Mouse (Mus musculus): ENCODE measurements around the gene Rsph4a. TPM values are rescaled to one million over a fixed set of nuclear protein-coding genes. Genes with fewer than 3 reads are reported as not detected.
"Not testable (repeated sequence)": the region's sequence is repeated elsewhere in the genome, so short reads cannot be mapped to it uniquely, and the experiment has no call there.

Rsph4a gene
- 0.02 TPM in 1 of 2 replicates, not detected in the other for polyA plus RNA-seq (2012; rRNA removed)

GRCm38 (mm10) chr10:33904530-33905481 lies at the start of gene Rsph4a:
Rsph4a (plus strand) TSS chr10:33905111.
- WGBS: 10% methylated on average over 17 of the region's 17 CpGs
- no peak for TF ChIP-seq POLR2A (IDR thresholded peaks at IDR 0.05; ENCODE audit: low read depth, low read length)
- no peak for TF ChIP-seq CTCF (IDR thresholded peaks at IDR 0.05; ENCODE audit: extremely low read depth, insufficient read depth, insufficient read length, insufficient replicate concordance)
- no peak within 1 kb of the TSS for H3K4me3 ChIP-seq (ENCODE audit: extremely low read depth, insufficient read depth, insufficient read length)
- H3K4me1 ChIP-seq (ENCODE audit: control insufficient read depth, insufficient read depth, insufficient read length): 0 out of 2 replicates have a peak, but pooled peaks cover 4% of the 10 kb centered on the region
- H3K27ac ChIP-seq (ENCODE audit: insufficient read depth, low read length): no peak within 1 kb of the TSS
- H3K36me3 ChIP-seq (ENCODE audit: control insufficient read depth, insufficient read depth, low read length): no peaks in the 10 kb centered on the region
- peaks cover 2% of the 10 kb centered on the region for H3K27me3 ChIP-seq (ENCODE audit: control insufficient read depth, insufficient read depth, low read length)
- no peak for DNase-seq (ENCODE audit: low read depth in 1 of 2, low spot score in 2 of 2)

DNA sequence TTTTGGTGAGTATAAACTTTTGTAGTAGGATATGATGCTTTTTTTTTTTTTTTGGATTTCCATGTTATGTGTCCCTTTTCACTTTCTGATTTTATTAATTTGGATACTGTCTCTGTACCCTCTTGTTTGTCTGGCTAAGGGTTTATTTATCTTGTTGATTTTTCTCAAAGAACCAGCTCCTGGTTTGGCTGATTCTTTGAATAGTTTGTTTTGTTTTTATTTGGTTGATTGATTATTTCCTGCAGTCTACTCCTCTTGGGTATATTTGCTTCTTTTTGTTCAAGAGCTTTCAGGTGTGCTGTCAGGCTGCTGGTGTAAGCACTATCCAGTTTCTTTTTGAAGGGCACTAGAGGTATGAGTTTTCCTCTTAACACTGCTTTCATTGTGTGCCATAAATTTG lies 47.5 kb upstream of the Rsph4a start, which contains the start of gene Sult3a1:
TSS of gene Sult3a1 (plus strand) at position 301 of the 400 bp plus-strand sequence.
- Histone ChIP-seq H3K27me3 (ENCODE audit: control insufficient read depth, insufficient read depth, low read length) (no peaks in the 10 kb centered on the region), H3K4me3 (ENCODE audit: extremely low read depth, insufficient read depth, insufficient read length) (no peak within 1 kb of the TSS), H3K4me1 (ENCODE audit: control insufficient read depth, insufficient read depth, insufficient read length) (no peaks in the 10 kb centered on the region), H3K36me3 (ENCODE audit: control insufficient read depth, insufficient read depth, low read length) (no peaks in the 10 kb centered on the region), H3K27ac (ENCODE audit: insufficient read depth, low read length) (no peak within 1 kb of the TSS)
- TF ChIP-seq CTCF (IDR thresholded peaks at IDR 0.05; ENCODE audit: extremely low read depth, insufficient read depth, insufficient read length, insufficient replicate concordance): no peak
- TF ChIP-seq POLR2A (IDR thresholded peaks at IDR 0.05; ENCODE audit: low read depth, low read length): no peak
- no peak for DNase-seq (ENCODE audit: low read depth in 1 of 2, low spot score in 2 of 2)

- H3K4me3 ChIP-seq (ENCODE audit: extremely low read depth, insufficient read depth, insufficient read length): no peak overlapping the region
- WGBS: 79% methylated on average over 2 of the region's 2 CpGs
- H3K27ac ChIP-seq (ENCODE audit: insufficient read depth, low read length): no peak overlapping the region
- H3K36me3 ChIP-seq (ENCODE audit: control insufficient read depth, insufficient read depth, low read length): no peaks in the 10 kb centered on the region
- TF ChIP-seq CTCF (IDR thresholded peaks at IDR 0.05; ENCODE audit: extremely low read depth, insufficient read depth, insufficient read length, insufficient replicate concordance) (no peak), POLR2A (IDR thresholded peaks at IDR 0.05; ENCODE audit: low read depth, low read length) (no peak)
- no peaks in the 10 kb centered on the region for H3K4me1 ChIP-seq (ENCODE audit: control insufficient read depth, insufficient read depth, insufficient read length)
- no peak for DNase-seq (ENCODE audit: low read depth in 1 of 2, low spot score in 2 of 2)
- no peaks in the 10 kb centered on the region for H3K27me3 ChIP-seq (ENCODE audit: control insufficient read depth, insufficient read depth, low read length)
These were observed 38.9 kb upstream of the Rsph4a start for GRCm38 (mm10) chr10:33865994-33866393.

- no peak overlapping the region for H3K4me3 ChIP-seq (ENCODE audit: extremely low read depth, insufficient read depth, insufficient read length)
- WGBS: 38% methylated on average over 1 of the region's 1 CpGs
- no peaks in the 10 kb centered on the region for H3K27me3 ChIP-seq (ENCODE audit: control insufficient read depth, insufficient read depth, low read length)
- H3K27ac ChIP-seq (ENCODE audit: insufficient read depth, low read length): no peak overlapping the region
- H3K36me3 ChIP-seq (ENCODE audit: control insufficient read depth, insufficient read depth, low read length): no peaks in the 10 kb centered on the region
- TF ChIP-seq CTCF (IDR thresholded peaks at IDR 0.05; ENCODE audit: extremely low read depth, insufficient read depth, insufficient read length, insufficient replicate concordance) (no peak), POLR2A (IDR thresholded peaks at IDR 0.05; ENCODE audit: low read depth, low read length) (no peak)
- DNase-seq (ENCODE audit: low read depth in 1 of 2, low spot score in 2 of 2): no peak
- no peaks in the 10 kb centered on the region for H3K4me1 ChIP-seq (ENCODE audit: control insufficient read depth, insufficient read depth, insufficient read length)
These were observed 34.5 kb upstream of the Rsph4a start for GRCm38 (mm10) chr10:33870441-33870840.

- Histone ChIP-seq H3K27me3 (ENCODE audit: control insufficient read depth, insufficient read depth, low read length) (no peaks in the 10 kb centered on the region), H3K36me3 (ENCODE audit: control insufficient read depth, insufficient read depth, low read length) (no peaks in the 10 kb centered on the region), H3K4me3 (ENCODE audit: extremely low read depth, insufficient read depth, insufficient read length) (no peak overlapping the region), H3K4me1 (ENCODE audit: control insufficient read depth, insufficient read depth, insufficient read length) (no peaks in the 10 kb centered on the region), H3K27ac (ENCODE audit: insufficient read depth, low read length) (no peak overlapping the region)
- no peak for DNase-seq (ENCODE audit: low read depth in 1 of 2, low spot score in 2 of 2)
- 86% methylated on average over 2 of the region's 2 CpGs for WGBS
- TF ChIP-seq POLR2A (IDR thresholded peaks at IDR 0.05; ENCODE audit: low read depth, low read length) (no peak), CTCF (IDR thresholded peaks at IDR 0.05; ENCODE audit: extremely low read depth, insufficient read depth, insufficient read length, insufficient replicate concordance) (no peak)
These were observed 32.1 kb upstream of the Rsph4a start for GRCm38 (mm10) chr10:33872672-33873398.

- not testable (repeated sequence) for H3K27me3 ChIP-seq (ENCODE audit: control insufficient read depth, insufficient read depth, low read length); H3K4me1 ChIP-seq (ENCODE audit: control insufficient read depth, insufficient read depth, insufficient read length); H3K36me3 ChIP-seq (ENCODE audit: control insufficient read depth, insufficient read depth, low read length); DNase-seq (ENCODE audit: low read depth in 1 of 2, low spot score in 2 of 2); H3K4me3 ChIP-seq (ENCODE audit: extremely low read depth, insufficient read depth, insufficient read length); H3K27ac ChIP-seq (ENCODE audit: insufficient read depth, low read length)
- WGBS: 88% methylated on average over 2 of the region's 2 CpGs
These were observed 22.5 kb upstream of the Rsph4a start for GRCm38 (mm10) chr10:33882411-33882810.

GRCm38 (mm10) chr10:33901520-33901919 lies 3.4 kb upstream of the Rsph4a start:
- DNase-seq (ENCODE audit: low read depth in 1 of 2, low spot score in 2 of 2): not testable (repeated sequence)
- 73% methylated on average over 1 of the region's 1 CpGs for WGBS

More at GRCm38 (mm10) chr10:33901520-33901919, 3.4 kb upstream of the Rsph4a start:
- H3K27me3 ChIP-seq (ENCODE audit: control insufficient read depth, insufficient read depth, low read length); H3K4me3 ChIP-seq (ENCODE audit: extremely low read depth, insufficient read depth, insufficient read length); H3K27ac ChIP-seq (ENCODE audit: insufficient read depth, low read length); H3K4me1 ChIP-seq (ENCODE audit: control insufficient read depth, insufficient read depth, insufficient read length); H3K36me3 ChIP-seq (ENCODE audit: control insufficient read depth, insufficient read depth, low read length): not testable (repeated sequence)
